Mouse (Mus musculus) embryonic facial prominence, embryonic 11.5 days (tissue): ENCODE results near the gene Slc25a45. TPM values are rescaled to one million over a fixed set of nuclear protein-coding genes. Genes with fewer than 3 reads are reported as not detected.

Source experiments
- ATAC-seq: fragments of 200-750 bp; cut with Nextera tagmentation; replicated peaks from 2 replicates; pipeline ENCODE4 v1.8.0; 2017; ENCODE audit warnings: low read depth; ENCODE audit not compliant: insufficient number of reproducible peaks, low FRiP score, low TSS enrichment
- DNase-seq: peaks from one replicate; pipeline ENCODE4 v3.0.0-alpha.2; 2015; ENCODE audit warnings: low spot score
- H3K27ac ChIP-seq: fragments of 300-500 bp; sonication (generic); replicated peaks from 2 replicates; pipeline ENCODE4 v1.5.1; 2014; ENCODE audit warnings: mild to moderate bottlenecking, low read depth, low read length, control low read depth
- H3K27me3 ChIP-seq: fragments of 300-500 bp; sonication (generic); 2 replicates; pipeline ENCODE4 v1.6.1; 2014; ENCODE audit warnings: mild to moderate bottlenecking, low read length, moderate library complexity, mixed read lengths; ENCODE audit not compliant: control insufficient read depth, insufficient read depth
- H3K36me3 ChIP-seq: fragments of 300-500 bp; sonication (generic); replicated peaks from 2 replicates; pipeline ENCODE4 v1.6.1; 2014; ENCODE audit warnings: low read depth, mild to moderate bottlenecking, low read length, moderate library complexity, mixed read lengths; ENCODE audit not compliant: control insufficient read depth, insufficient read depth
- H3K4me1 ChIP-seq: fragments of 300-500 bp; sonication (generic); 2 replicates; pipeline ENCODE4 v1.6.1; 2014; ENCODE audit warnings: low read length, mixed read lengths; ENCODE audit not compliant: control insufficient read depth, insufficient read depth
- H3K4me2 ChIP-seq: fragments of 300-500 bp; sonication (generic); 2 replicates; pipeline ENCODE4 v1.6.1; 2014; ENCODE audit warnings: low read depth, mild to moderate bottlenecking, control low read depth, low read length, moderate library complexity
- H3K4me3 ChIP-seq: fragments of 300-500 bp; sonication (generic); 2 replicates; pipeline ENCODE4 v1.5.1; 2014; ENCODE audit warnings: low read depth, low read length, control low read depth
- H3K9ac ChIP-seq: fragments of 300-500 bp; sonication (generic); replicated peaks from 2 replicates; pipeline ENCODE4 v1.6.1; 2014; ENCODE audit warnings: mild to moderate bottlenecking, control low read depth, low read length
- H3K9me3 ChIP-seq: fragments of 300-500 bp; sonication (generic); replicated peaks from 2 replicates; pipeline ENCODE4 v1.6.1; 2016; ENCODE audit warnings: mild to moderate bottlenecking, low read length, inconsistent platforms, mixed read lengths; ENCODE audit not compliant: control insufficient read depth
- WGBS: fragments of 180-500 bp; shearing (Covaris S2); extraction: QIAGEN DNeasy Blood & Tissue Kit; methylation state at CpG from one replicate; pipeline ENCODE4 v1.1.7; 2014; 5-methylcytosine and 5-hydroxymethylcytosine counted together
- polyA plus RNA-seq: library from polyadenylated mRNA; unstranded; fragments of >200 nt; fragmentation: Nextera tagmentation; extraction: Ambion mirVana; gene quantifications from 2 replicates; pipeline ENCODE4 v1.2.1, GENCODE M21; 2014

Gene Slc25a45
- polyA plus RNA-seq = 0.87 and 1.1 TPM in 2 replicates

- Histone ChIP-seq H3K4me3 (no peak within 1 kb of the TSS), H3K9me3 (no peaks in the 10 kb centered on the region), H3K27ac (no peak within 1 kb of the TSS), H3K9ac (no peak within 1 kb of the TSS), H3K4me1 (no peaks in the 10 kb centered on the region), H3K4me2 (no peak within 1 kb of the TSS), H3K36me3 (no peaks in the 10 kb centered on the region), H3K27me3 (no peaks in the 10 kb centered on the region)
- DNase-seq = peak; percentile 76
- WGBS = 37% methylated on average over 15 of the region's 15 CpGs
- peak; percentile 54; the same call in 1 of the 2 replicates for ATAC-seq
These were observed at the start of gene Slc25a45 for GRCm38 (mm10) chr19:5877618-5878361. Gene Slc25a45, plus strand, starts transcription at chr19:5877808.

- no peak for DNase-seq
- 82% methylated on average over 3 of the region's 3 CpGs for WGBS
- H3K9me3 ChIP-seq = no peaks in the 10 kb centered on the region
These were observed 49.5 kb upstream of the Slc25a45 start for GRCm38 (mm10) chr19:5828155-5828554.

GRCm38 (mm10) chr19:5828905-5829304 is 48.7 kb upstream of the Slc25a45 start:
- Histone ChIP-seq H3K27ac (no peak overlapping the region), H3K36me3 (no peaks in the 10 kb centered on the region), H3K4me1 (no peaks in the 10 kb centered on the region), H3K4me3 (no peak overlapping the region), H3K9ac (no peak overlapping the region), H3K9me3 (no peaks in the 10 kb centered on the region), H3K4me2 (no peak overlapping the region), H3K27me3 (no peaks in the 10 kb centered on the region)
- 92% methylated on average over 7 of the region's 7 CpGs for WGBS
- no peak for DNase-seq
- ATAC-seq = no peak

More at GRCm38 (mm10) chr19:5828155-5828554, 49.5 kb upstream of the Slc25a45 start:
- Histone ChIP-seq H3K27ac (no peak overlapping the region), H3K36me3 (no peaks in the 10 kb centered on the region), H3K9ac (no peak overlapping the region), H3K4me3 (no peak overlapping the region), H3K4me2 (no peak overlapping the region), H3K4me1 (peaks cover 3% of the 10 kb centered on the region; the same call in 1 of the 2 replicates), H3K27me3 (no peaks in the 10 kb centered on the region)
- ATAC-seq = no peak

GRCm38 (mm10) chr19:5829958-5830615 is 47.5 kb upstream of the Slc25a45 start:
- ATAC-seq (no peak), DNase-seq (no peak)
- H3K27ac ChIP-seq = no peak overlapping the region
- H3K9me3 ChIP-seq = no peaks in the 10 kb centered on the region
- H3K36me3 ChIP-seq = no peaks in the 10 kb centered on the region
- WGBS = 84% methylated on average over 19 of the region's 19 CpGs
- no peak overlapping the region for H3K4me3 ChIP-seq
- H3K4me1 ChIP-seq = no peaks in the 10 kb centered on the region
- H3K27me3 ChIP-seq = no peaks in the 10 kb centered on the region
- H3K4me2 ChIP-seq = no peak overlapping the region
- H3K9ac ChIP-seq = no peak overlapping the region

- Histone ChIP-seq H3K36me3 (no peaks in the 10 kb centered on the region), H3K4me3 (no peak overlapping the region), H3K4me1 (no peaks in the 10 kb centered on the region), H3K27me3 (no peaks in the 10 kb centered on the region), H3K9ac (no peak overlapping the region), H3K4me2 (no peak overlapping the region), H3K27ac (no peak overlapping the region), H3K9me3 (no peaks in the 10 kb centered on the region)
- no peak for DNase-seq
- no peak for ATAC-seq
- 90% methylated on average over 7 of the region's 7 CpGs for WGBS
These were observed 46.8 kb upstream of the Slc25a45 start for GRCm38 (mm10) chr19:5830776-5831175.

- ATAC-seq (no peak), DNase-seq (no peak)
- 88% methylated on average over 11 of the region's 11 CpGs for WGBS
- H3K4me1 ChIP-seq = no peaks in the 10 kb centered on the region
- H3K9me3 ChIP-seq = no peaks in the 10 kb centered on the region
- no peak overlapping the region for H3K4me3 ChIP-seq
- H3K4me2 ChIP-seq = no peak overlapping the region
- H3K9ac ChIP-seq = no peak overlapping the region
- H3K36me3 ChIP-seq = no peaks in the 10 kb centered on the region
- no peak overlapping the region for H3K27ac ChIP-seq
- no peaks in the 10 kb centered on the region for H3K27me3 ChIP-seq
These were observed 46.2 kb upstream of the Slc25a45 start for GRCm38 (mm10) chr19:5831224-5831957.

- Histone ChIP-seq H3K36me3 (no peaks in the 10 kb centered on the region), H3K4me2 (no peak overlapping the region), H3K4me1 (no peaks in the 10 kb centered on the region), H3K9ac (no peak overlapping the region), H3K4me3 (no peak overlapping the region), H3K27ac (no peak overlapping the region), H3K27me3 (no peaks in the 10 kb centered on the region), H3K9me3 (no peaks in the 10 kb centered on the region)
- WGBS = 87% methylated on average over 4 of the region's 4 CpGs
- no peak for ATAC-seq
- DNase-seq = no peak
These were observed 45.7 kb upstream of the Slc25a45 start for GRCm38 (mm10) chr19:5831958-5832320.

GRCm38 (mm10) chr19:5832326-5832725 is 45.3 kb upstream of the Slc25a45 start:
- H3K27me3 ChIP-seq = no peaks in the 10 kb centered on the region
- ATAC-seq (no peak), DNase-seq (no peak)
- no peaks in the 10 kb centered on the region for H3K4me1 ChIP-seq
- H3K4me2 ChIP-seq = no peak overlapping the region
- H3K9me3 ChIP-seq = no peaks in the 10 kb centered on the region
- 73% methylated on average over 6 of the region's 6 CpGs for WGBS
- no peak overlapping the region for H3K4me3 ChIP-seq
- no peak overlapping the region for H3K27ac ChIP-seq
- H3K9ac ChIP-seq = no peak overlapping the region
- H3K36me3 ChIP-seq = no peaks in the 10 kb centered on the region
